8 mouse cellular contexts compared by ENCODE assay signal in the genomic region with DNA sequence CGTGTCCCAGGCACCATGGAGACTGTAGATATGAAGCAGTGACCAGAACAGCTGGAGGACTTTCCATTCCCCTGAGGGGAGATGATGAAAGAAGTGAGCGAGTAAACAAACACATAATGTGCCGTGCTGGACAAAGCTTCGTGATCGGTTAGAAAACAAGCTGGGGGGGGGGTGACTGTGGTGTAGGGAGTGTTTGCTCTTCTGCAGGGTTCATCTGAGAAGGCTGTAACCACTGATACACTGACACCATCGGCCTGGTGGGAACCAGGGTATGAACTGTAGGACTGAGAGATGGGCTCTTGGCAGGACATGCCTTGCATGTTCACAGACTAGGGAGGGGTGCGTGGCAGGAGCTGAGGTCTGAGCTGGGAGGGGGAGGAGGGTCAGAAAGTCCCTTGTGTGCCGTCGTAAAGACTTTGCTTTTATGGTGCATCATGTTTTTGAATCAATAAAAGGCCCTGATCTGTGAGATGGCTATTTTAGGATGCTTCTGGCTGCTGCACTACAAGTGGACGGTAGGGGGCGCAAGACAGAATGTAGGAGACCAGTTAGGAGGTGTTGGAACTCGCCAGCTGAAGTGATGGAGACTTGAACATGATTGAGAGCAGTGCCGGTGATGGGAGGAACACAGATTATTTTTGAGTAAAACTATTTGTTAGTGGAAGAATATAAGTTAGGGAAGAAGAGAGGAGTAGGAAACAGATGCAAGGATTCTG.
DNase-seq lines count a peak whose midpoint lies in the region; ATAC-seq and TF ChIP-seq lines count a peak whose summit lies in the region.

No protein-coding gene starts in this region.

- no peak for ATAC-seq in hindbrain, embryonic 14.5 days (ENCODE audit: low FRiP score)
- ATAC-seq in hindbrain, embryonic 12.5 days (ENCODE audit: low FRiP score) = no peak
- no peak for ATAC-seq in embryonic facial prominence, embryonic 11.5 days (replicated peaks; ENCODE audit: insufficient number of reproducible peaks, low FRiP score, low TSS enrichment, low read depth)
- ATAC-seq in lung, embryonic 14.5 days (ENCODE audit: insufficient read depth) = peak; percentile 80

- no peak overlapping the region for H3K4me2 ChIP-seq in hindbrain, embryonic 14.5 days (replicated peaks)
- no peak overlapping the region for H3K4me2 ChIP-seq in hindbrain, embryonic 12.5 days (replicated peaks)
- no peak overlapping the region for H3K4me2 ChIP-seq in embryonic facial prominence, embryonic 11.5 days (ENCODE audit: low read depth, low read length)
- no peak overlapping the region for H3K4me2 ChIP-seq in lung, embryonic 14.5 days

- H3K9me3 ChIP-seq in hindbrain, embryonic 14.5 days (ENCODE audit: control insufficient read depth, low read length) = no peaks in the 10 kb centered on the region
- no peaks in the 10 kb centered on the region for H3K9me3 ChIP-seq in hindbrain, embryonic 12.5 days (replicated peaks)
- H3K9me3 ChIP-seq in embryonic facial prominence, embryonic 11.5 days (replicated peaks; ENCODE audit: control insufficient read depth, low read length) = no peaks in the 10 kb centered on the region
- no peaks in the 10 kb centered on the region for H3K9me3 ChIP-seq in lung, embryonic 14.5 days (ENCODE audit: low read depth, low read length)

- no peak overlapping the region for H3K4me3 ChIP-seq in hindbrain, embryonic 14.5 days (replicated peaks; ENCODE audit: low read length)
- H3K4me3 ChIP-seq in hindbrain, embryonic 12.5 days = no peak overlapping the region
- H3K4me3 ChIP-seq in embryonic facial prominence, embryonic 11.5 days (ENCODE audit: low read depth, low read length) = no peak overlapping the region
- H3K4me3 ChIP-seq in lung, embryonic 14.5 days (ENCODE audit: low read depth, low read length) = no peak overlapping the region

- no peak overlapping the region for H3K27ac ChIP-seq in hindbrain, embryonic 14.5 days
- no peak overlapping the region for H3K27ac ChIP-seq in hindbrain, embryonic 12.5 days
- H3K27ac ChIP-seq in embryonic facial prominence, embryonic 11.5 days (replicated peaks; ENCODE audit: low read depth, low read length) = no peak overlapping the region
- no peak overlapping the region for H3K27ac ChIP-seq in lung, embryonic 14.5 days (ENCODE audit: low read depth)

- TF ChIP-seq CTCF in lung, embryonic 14.5 days (IDR thresholded peaks at IDR 0.05; ENCODE audit: low read depth) = peak; percentile 62

- H3K4me1 ChIP-seq in hindbrain, embryonic 14.5 days (replicated peaks; ENCODE audit: control insufficient read depth, insufficient read depth, low read length) = no peaks in the 10 kb centered on the region
- H3K4me1 ChIP-seq in hindbrain, embryonic 12.5 days = no peaks in the 10 kb centered on the region
- H3K4me1 ChIP-seq in embryonic facial prominence, embryonic 11.5 days (ENCODE audit: control insufficient read depth, insufficient read depth, low read length) = no peaks in the 10 kb centered on the region
- H3K4me1 ChIP-seq in lung, embryonic 14.5 days (ENCODE audit: insufficient read depth) = no peaks in the 10 kb centered on the region

- H3K27me3 ChIP-seq in hindbrain, embryonic 14.5 days (ENCODE audit: control insufficient read depth, insufficient read depth, low read length) = no peaks in the 10 kb centered on the region
- no peaks in the 10 kb centered on the region for H3K27me3 ChIP-seq in hindbrain, embryonic 12.5 days
- no peaks in the 10 kb centered on the region for H3K27me3 ChIP-seq in embryonic facial prominence, embryonic 11.5 days (ENCODE audit: control insufficient read depth, insufficient read depth, low read length)
- H3K27me3 ChIP-seq in lung, embryonic 14.5 days (ENCODE audit: insufficient read depth, low read length) = no peaks in the 10 kb centered on the region

- WGBS in hindbrain, embryonic 14.5 days = 65% methylated on average over 13 of the region's 13 CpGs
- 57% methylated on average over 13 of the region's 13 CpGs for WGBS in hindbrain, embryonic 12.5 days
- WGBS in embryonic facial prominence, embryonic 11.5 days = 56% methylated on average over 13 of the region's 13 CpGs
- WGBS in lung, embryonic 14.5 days = 31% methylated on average over 13 of the region's 13 CpGs

- no peaks in the 10 kb centered on the region for H3K36me3 ChIP-seq in hindbrain, embryonic 14.5 days (replicated peaks; ENCODE audit: control insufficient read depth, insufficient read depth)
- no peaks in the 10 kb centered on the region for H3K36me3 ChIP-seq in hindbrain, embryonic 12.5 days
- no peaks in the 10 kb centered on the region for H3K36me3 ChIP-seq in embryonic facial prominence, embryonic 11.5 days (replicated peaks; ENCODE audit: control insufficient read depth, insufficient read depth, low read depth, low read length)
- no peaks in the 10 kb centered on the region for H3K36me3 ChIP-seq in lung, embryonic 14.5 days (ENCODE audit: insufficient read depth)

- DNase-seq in hindbrain, embryonic 14.5 days (ENCODE audit: low spot score) = peak; percentile 36
- peak; percentile 57 for DNase-seq in A20 (ENCODE audit: low read depth, low spot score)
- peak; percentile 60 for DNase-seq in ZHBTc4 (ENCODE audit: low read depth, low spot score)
- DNase-seq in embryonic facial prominence, embryonic 11.5 days (ENCODE audit: low spot score) = peak; percentile 39
- peak; percentile 76 for DNase-seq in lung, embryonic 14.5 days
- DNase-seq in thymus, postnatal 10 days (ENCODE audit: low spot score in 2 of 2) = no peak
- DNase-seq in frontal cortex, postnatal 10 days (ENCODE audit: low spot score in 2 of 2) = no peak

- H3K9ac ChIP-seq in hindbrain, embryonic 14.5 days = no peak overlapping the region
- H3K9ac ChIP-seq in hindbrain, embryonic 12.5 days = no peak overlapping the region
- no peak overlapping the region for H3K9ac ChIP-seq in embryonic facial prominence, embryonic 11.5 days (replicated peaks; ENCODE audit: low read length)
- H3K9ac ChIP-seq in lung, embryonic 14.5 days = no peak overlapping the region

Comparison
In these comparisons a context has a peak if more than half of its experiments do, and no peak if none do; other contexts are left out.
1. DNase-seq: peak in hindbrain, embryonic 14.5 days (single experiment), A20 (single experiment), ZHBTc4 (single experiment), embryonic facial prominence, embryonic 11.5 days (single experiment) and lung, embryonic 14.5 days (single experiment); none in thymus, postnatal 10 days (0 of 2) and frontal cortex, postnatal 10 days (0 of 2).